Mouse (Mus musculus): ENCODE measurements around the gene Nrxn1. TPM values are rescaled to one million over a fixed set of nuclear protein-coding genes. Genes with fewer than 3 reads are reported as not detected.

Nrxn1 gene
- total and polyA plus RNA-seq, 3 experiments = not detected

DNA sequence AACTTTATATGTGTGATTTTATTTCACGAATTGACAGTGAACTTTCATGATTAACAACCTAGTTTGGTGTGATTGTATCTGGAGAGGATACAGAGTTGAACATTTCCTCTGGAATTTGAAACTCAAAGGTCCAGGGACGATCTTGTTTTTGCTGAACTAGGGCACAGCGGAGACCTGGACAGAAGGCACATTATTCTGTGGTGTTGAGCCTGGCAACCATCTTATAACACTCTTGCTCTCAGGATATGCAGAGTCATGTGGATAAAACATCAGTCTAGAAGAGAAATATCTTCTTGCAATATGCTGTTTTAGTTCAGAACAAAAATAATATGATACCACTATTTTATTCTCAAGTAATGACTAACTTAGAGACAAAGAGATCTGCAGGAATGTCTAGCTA, 464.9 kb downstream of the Nrxn1 start:
- no peak overlapping the region for H3K27ac ChIP-seq (ENCODE audit: insufficient read depth, low read depth)
- no peak overlapping the region for H3K9ac ChIP-seq (ENCODE audit: insufficient read depth, low read depth)
- H3K9me3 ChIP-seq (replicated peaks; ENCODE audit: low read length) = peaks cover 18% of the 10 kb centered on the region
- dilution Hi-C loops (cut with MboI; ENCODE audit: extremely low pct_ligation_motif_present, extremely low pct_unique_long_range_greater_than_20kb, low sequenced_read_pairs) = no loop called here
- no peak overlapping the region for H3K4me2 ChIP-seq (ENCODE audit: insufficient read depth, low read depth, poor library complexity, severe bottlenecking)
- in situ Hi-C loops (cut with MboI; ENCODE audit: low pct_ligation_motif_present, low pct_unique_long_range_greater_than_20kb, low sequenced_read_pairs) = no loop called here
- H3K27me3 ChIP-seq (replicated peaks) = no peaks in the 10 kb centered on the region
- no peaks in the 10 kb centered on the region for H3K4me1 ChIP-seq (ENCODE audit: control insufficient read depth in 1 of 2, insufficient read depth in 2 of 2)
- H3K79me2 ChIP-seq (replicated peaks; ENCODE audit: control insufficient read depth, extremely low read depth, insufficient read depth, poor library complexity, severe bottlenecking) = no peaks in the 10 kb centered on the region
- DNase-seq (ENCODE audit: extremely low read depth) = no peak
- TF ChIP-seq CHD2 (IDR thresholded peaks at IDR 0.05; ENCODE audit: low read length) = no peak
- no peak for TF ChIP-seq MEF2A (IDR thresholded peaks at IDR 0.05; ENCODE audit: borderline replicate concordance, low read depth, low read length)
- TF ChIP-seq EP300 (IDR thresholded peaks at IDR 0.05; ENCODE audit: low read length) = no peak
- no peak for TF ChIP-seq POLR2AphosphoS2 (IDR thresholded peaks at IDR 0.05; ENCODE audit: low read depth, low read length)
- no peak for TF ChIP-seq MAZ (IDR thresholded peaks at IDR 0.05; ENCODE audit: low read depth, low read length)
- TF ChIP-seq USF1 (IDR thresholded peaks at IDR 0.05; ENCODE audit: low read depth, low read length) = no peak
- TF ChIP-seq ETS1 (conservative IDR thresholded peaks at IDR 0.05; ENCODE audit: low read depth, low read length) = no peak
- TF ChIP-seq NELFE (IDR thresholded peaks at IDR 0.05; ENCODE audit: low read depth, low read length) = no peak
- no peak for TF ChIP-seq TCF12 (IDR thresholded peaks at IDR 0.05; ENCODE audit: low read depth, low read length)
- no peaks in the 10 kb centered on the region for H3K36me3 ChIP-seq (replicated peaks in 1 of 2; ENCODE audit: control insufficient read depth in 1 of 2, insufficient read depth in 1 of 2, low read length in 1 of 2)
- no peak overlapping the region for H3K4me3 ChIP-seq (replicated peaks in 1 of 3; ENCODE audit: low read depth in 2 of 3, low read length in 2 of 3, poor library complexity in 1 of 3)

- H3K4me2 ChIP-seq (ENCODE audit: insufficient read depth, low read depth, poor library complexity, severe bottlenecking) = no peak overlapping the region
- H3K27me3 ChIP-seq (replicated peaks) = no peaks in the 10 kb centered on the region
- TF ChIP-seq EP300 (IDR thresholded peaks at IDR 0.05; ENCODE audit: low read length) (no peak), SIN3A (IDR thresholded peaks at IDR 0.05; ENCODE audit: low read length) (no peak), MEF2A (IDR thresholded peaks at IDR 0.05; ENCODE audit: borderline replicate concordance, low read depth, low read length) (no peak), RAD21 (IDR thresholded peaks at IDR 0.05; ENCODE audit: low read depth, low read length) (no peak), KAT2A (IDR thresholded peaks at IDR 0.05; ENCODE audit: insufficient replicate concordance, low read length) (no peak), CHD2 (IDR thresholded peaks at IDR 0.05; ENCODE audit: low read length) (no peak), ZNF384 (IDR thresholded peaks at IDR 0.05; ENCODE audit: low read depth, low read length) (no peak), ELF1 (IDR thresholded peaks at IDR 0.05; ENCODE audit: low read depth, low read length) (no peak), SMC3 (IDR thresholded peaks at IDR 0.05; ENCODE audit: low read depth, low read length) (no peak), UBTF (IDR thresholded peaks at IDR 0.05; ENCODE audit: low read depth, low read length) (no peak), BHLHE40 (IDR thresholded peaks at IDR 0.05; ENCODE audit: low read depth, low read length) (no peak), TCF12 (IDR thresholded peaks at IDR 0.05; ENCODE audit: low read depth, low read length) (no peak), USF1 (IDR thresholded peaks at IDR 0.05; ENCODE audit: low read depth, low read length) (no peak), MAX (IDR thresholded peaks at IDR 0.05; ENCODE audit: low read length) (no peak)
- no peaks in the 10 kb centered on the region for H3K4me1 ChIP-seq (ENCODE audit: control insufficient read depth in 1 of 2, insufficient read depth in 2 of 2)
- DNase-seq (ENCODE audit: extremely low read depth) = no peak
- dilution Hi-C loops (cut with MboI; ENCODE audit: extremely low pct_ligation_motif_present, extremely low pct_unique_long_range_greater_than_20kb, low sequenced_read_pairs) (no loop called here), in situ Hi-C loops (cut with MboI; ENCODE audit: low pct_ligation_motif_present, low pct_unique_long_range_greater_than_20kb, low sequenced_read_pairs) (no loop called here)
- H3K4me3 ChIP-seq (replicated peaks in 1 of 3; ENCODE audit: low read depth in 2 of 3, low read length in 2 of 3, poor library complexity in 1 of 3) = no peak overlapping the region
- peaks cover 17% of the 10 kb centered on the region for H3K9me3 ChIP-seq (replicated peaks; ENCODE audit: low read length)
- no peaks in the 10 kb centered on the region for H3K36me3 ChIP-seq (replicated peaks in 1 of 2; ENCODE audit: control insufficient read depth in 1 of 2, insufficient read depth in 1 of 2, low read length in 1 of 2)
- H3K9ac ChIP-seq (ENCODE audit: insufficient read depth, low read depth) = no peak overlapping the region
- no peak overlapping the region for H3K27ac ChIP-seq (ENCODE audit: insufficient read depth, low read depth)
- H3K79me2 ChIP-seq (replicated peaks; ENCODE audit: control insufficient read depth, extremely low read depth, insufficient read depth, poor library complexity, severe bottlenecking) = no peaks in the 10 kb centered on the region
These were observed 465.5 kb downstream of the Nrxn1 start for GRCm38 (mm10) chr17:90627395-90627794.
